Mouse (Mus musculus): Measurements from ENCODE around the gene Cnrip1. TPM values are rescaled to one million over a fixed set of nuclear protein-coding genes. Genes with fewer than 3 reads are reported as not detected.
A peak's percentile ranks its signal among the peaks of the same experiment; 100 is the strongest.
"Not testable (repeated sequence)": the region's sequence is repeated elsewhere in the genome, so short reads cannot be mapped to it uniquely, and the experiment has no call there.

Gene Cnrip1
- polyA plus RNA-seq (2015; fragmentation: Nextera tagmentation; extraction: Ambion mirVana) = 3.3 and 3.7 TPM in 2 replicates

- DNase-seq (ENCODE audit: low spot score) = peak; percentile 3
Observed at GRCm38 (mm10) chr11:17051545-17052475, at the start of gene Cnrip1, which contains the start of gene Plek. TSS of gene Cnrip1 (plus strand) at chr11:17051586. TSS of gene Plek (minus strand) at chr11:17052381.

GRCm38 (mm10) chr11:17002739-17003373, 48.5 kb upstream of the Cnrip1 start:
- no peak for DNase-seq (ENCODE audit: low spot score)

GRCm38 (mm10) chr11:17003757-17004156, 47.6 kb upstream of the Cnrip1 start:
- no peak for DNase-seq (ENCODE audit: low spot score)

GRCm38 (mm10) chr11:17004899-17005846, 46.2 kb upstream of the Cnrip1 start:
- DNase-seq (ENCODE audit: low spot score) = no peak

- not testable (repeated sequence) for DNase-seq (ENCODE audit: low spot score)
Observed at GRCm38 (mm10) chr11:17006526-17006925, 44.9 kb upstream of the Cnrip1 start.

- DNase-seq (ENCODE audit: low spot score) = no peak
Observed at GRCm38 (mm10) chr11:17007517-17008173, 43.7 kb upstream of the Cnrip1 start.

- no peak for DNase-seq (ENCODE audit: low spot score)
Observed at GRCm38 (mm10) chr11:17008498-17008941, 42.9 kb upstream of the Cnrip1 start.

GRCm38 (mm10) chr11:17012948-17013347, 38.4 kb upstream of the Cnrip1 start:
- no peak for DNase-seq (ENCODE audit: low spot score)

- DNase-seq (ENCODE audit: low spot score) = no peak
Observed at GRCm38 (mm10) chr11:17019328-17019727, 32.1 kb upstream of the Cnrip1 start.

GRCm38 (mm10) chr11:17023206-17023605, 28.2 kb upstream of the Cnrip1 start:
- DNase-seq (ENCODE audit: low spot score) = no peak

GRCm38 (mm10) chr11:17023984-17024383, 27.4 kb upstream of the Cnrip1 start:
- DNase-seq (ENCODE audit: low spot score) = no peak

- DNase-seq (ENCODE audit: low spot score) = no peak
Observed at GRCm38 (mm10) chr11:17045806-17046205, 5.6 kb upstream of the Cnrip1 start.

- no peak for DNase-seq (ENCODE audit: low spot score)
Observed at GRCm38 (mm10) chr11:17052476-17053049, 1.2 kb downstream of the Cnrip1 start.

GRCm38 (mm10) chr11:17069360-17069759, 18.0 kb downstream of the Cnrip1 start:
- not testable (repeated sequence) for DNase-seq (ENCODE audit: low spot score)

GRCm38 (mm10) chr11:17075656-17076055, 24.3 kb downstream of the Cnrip1 start:
- DNase-seq (ENCODE audit: low spot score) = no peak

GRCm38 (mm10) chr11:17082086-17082485, 30.7 kb downstream of the Cnrip1 start:
- no peak for DNase-seq (ENCODE audit: low spot score)

- peak; percentile 5 for DNase-seq (ENCODE audit: low spot score)
Observed at GRCm38 (mm10) chr11:17082953-17083352, 31.6 kb downstream of the Cnrip1 start.

GRCm38 (mm10) chr11:17083455-17083854, 32.1 kb downstream of the Cnrip1 start:
- no peak for DNase-seq (ENCODE audit: low spot score)

GRCm38 (mm10) chr11:17083866-17084265, 32.5 kb downstream of the Cnrip1 start:
- DNase-seq (ENCODE audit: low spot score) = no peak

GRCm38 (mm10) chr11:17086106-17086505, 34.7 kb downstream of the Cnrip1 start:
- DNase-seq (ENCODE audit: low spot score) = no peak

Data from thymus, postnatal 0 days (tissue).